Mouse (Mus musculus) adrenal gland (tissue): ENCODE measurements at regions not wholly inside any gene's neighbourhood (a gene's known extent, or its start where the extent isn't known, plus 50 kb on each side); places are given as distances from the start of the nearest gene placed in this dataset.

Experiments used
- intact Hi-C: fragments of 180-260 bp; cut with DNase I; formaldehyde crosslinking; loops from one replicate; pipeline ENCODE4 v1.15.1; 2025

- intact Hi-C loops: loop anchor here (5.0 kb wide), 1 partner anchor 442 kb away; no protein-coding TSS in a partner anchor
These were observed 318.1 kb upstream of the Runx1 start for GRCm38 (mm10) chr16:93144033-93144432.

GRCm38 (mm10) chr16:93143164-93143563 lies 317.2 kb upstream of the Runx1 start:
- intact Hi-C loops: loop anchor here (5.0 kb wide), 1 partner anchor 441 kb away; no protein-coding TSS in a partner anchor

GRCm38 (mm10) chr16:93141967-93142366 lies 316.0 kb upstream of the Runx1 start:
- intact Hi-C loops: loop anchor here (5.0 kb wide), 1 partner anchor 440 kb away; no protein-coding TSS in a partner anchor

- intact Hi-C loops: loop anchor here (5.0 kb wide), 1 partner anchor 438 kb away; no protein-coding TSS in a partner anchor
These were observed 314.7 kb upstream of the Runx1 start for GRCm38 (mm10) chr16:93140535-93141110.

- intact Hi-C loops: no loop called here
These were observed 311.3 kb upstream of the Runx1 start for GRCm38 (mm10) chr16:93137249-93137648.

GRCm38 (mm10) chr16:93131404-93131803 lies 305.5 kb upstream of the Runx1 start:
- intact Hi-C loops: no loop called here

GRCm38 (mm10) chr16:93130622-93131021 lies 304.7 kb upstream of the Runx1 start:
- intact Hi-C loops: no loop called here

- intact Hi-C loops: no loop called here
These were observed 297.8 kb upstream of the Runx1 start for GRCm38 (mm10) chr16:93123707-93124106.

GRCm38 (mm10) chr16:93116111-93116969 lies 290.4 kb upstream of the Runx1 start:
- intact Hi-C loops: no loop called here

- intact Hi-C loops: no loop called here
These were observed 285.0 kb upstream of the Runx1 start for GRCm38 (mm10) chr16:93110912-93111311.

GRCm38 (mm10) chr16:93110451-93110850 lies 284.5 kb upstream of the Runx1 start:
- intact Hi-C loops: no loop called here

- intact Hi-C loops: no loop called here
These were observed 283.9 kb upstream of the Runx1 start for GRCm38 (mm10) chr16:93109683-93110407.

- intact Hi-C loops: no loop called here
These were observed 281.5 kb upstream of the Runx1 start for GRCm38 (mm10) chr16:93107524-93107845.

- intact Hi-C loops: no loop called here
These were observed 281.0 kb upstream of the Runx1 start for GRCm38 (mm10) chr16:93106811-93107523.

GRCm38 (mm10) chr16:93102174-93102573 lies 276.2 kb upstream of the Runx1 start:
- intact Hi-C loops: no loop called here

GRCm38 (mm10) chr16:93098057-93098456 lies 272.1 kb upstream of the Runx1 start:
- intact Hi-C loops: no loop called here

GRCm38 (mm10) chr16:93096175-93096574 lies 270.2 kb upstream of the Runx1 start:
- intact Hi-C loops: no loop called here

GRCm38 (mm10) chr16:93092796-93093195 lies 266.8 kb upstream of the Runx1 start:
- intact Hi-C loops: no loop called here

GRCm38 (mm10) chr16:93085227-93085883 lies 259.4 kb upstream of the Runx1 start:
- intact Hi-C loops: no loop called here

- intact Hi-C loops: no loop called here
These were observed 257.8 kb upstream of the Runx1 start for GRCm38 (mm10) chr16:93083756-93084155.

- intact Hi-C loops: no loop called here
These were observed 257.2 kb upstream of the Runx1 start for GRCm38 (mm10) chr16:93083142-93083541.
